Mouse (Mus musculus) frontal cortex, postnatal 10 days (tissue): ENCODE results near the gene Accsl.

Experiments used
- DNase-seq, 2 experiments: peaks; one replicate each; pipeline ENCODE4 v3.0.0; 2022; ENCODE audit warnings: low spot score in 2 of 2, mixed read lengths in 1 of 2

Gene Accsl

DNA sequence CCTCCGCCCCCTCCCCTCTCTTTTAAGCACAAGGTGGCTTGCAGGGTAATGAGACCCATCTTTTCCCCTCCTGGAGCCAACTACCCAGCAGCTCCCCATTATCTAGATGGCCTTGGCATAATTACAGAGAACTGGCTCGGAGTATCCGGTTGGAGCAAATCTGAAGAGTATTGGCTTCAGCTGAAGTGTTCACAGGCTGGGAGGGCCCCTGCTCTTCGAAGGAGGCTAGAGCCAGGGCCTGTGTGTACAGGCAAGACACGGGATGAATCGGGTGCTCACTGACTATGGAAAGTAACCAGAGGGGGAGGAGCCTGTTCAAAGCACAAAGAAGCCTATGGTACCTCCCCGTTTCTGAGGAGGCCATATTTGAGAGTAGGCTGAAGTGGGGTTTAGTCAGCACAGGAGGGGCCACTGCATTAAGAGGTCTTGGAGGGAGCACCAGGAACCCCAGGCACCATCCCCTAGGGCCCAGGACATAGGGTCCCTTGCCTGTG is at the start of gene Accsl:
TSS of gene Accsl (minus strand) at position 51 of the 494 bp plus-strand sequence.
- no peak for DNase-seq

DNA sequence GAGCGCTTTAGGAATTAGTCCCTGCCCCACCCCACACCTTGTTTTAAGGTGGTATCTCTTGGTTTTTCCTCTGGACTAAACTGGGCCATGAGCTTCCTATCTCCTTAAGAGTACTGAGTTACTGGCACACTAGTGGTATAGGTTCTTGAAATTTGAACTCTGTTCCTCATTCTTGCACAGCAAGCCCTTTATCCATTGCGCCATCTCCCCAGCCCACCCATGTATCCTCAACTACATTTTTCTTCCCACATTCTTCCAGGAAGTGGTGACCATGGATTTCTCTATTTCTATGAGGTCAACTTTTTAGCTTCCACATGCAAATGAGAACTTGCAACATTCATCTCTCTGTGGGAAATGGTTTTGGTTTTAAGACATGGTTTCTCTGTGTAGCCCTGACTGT is 44.6 kb upstream of the Accsl start:
- no peak for DNase-seq

DNA sequence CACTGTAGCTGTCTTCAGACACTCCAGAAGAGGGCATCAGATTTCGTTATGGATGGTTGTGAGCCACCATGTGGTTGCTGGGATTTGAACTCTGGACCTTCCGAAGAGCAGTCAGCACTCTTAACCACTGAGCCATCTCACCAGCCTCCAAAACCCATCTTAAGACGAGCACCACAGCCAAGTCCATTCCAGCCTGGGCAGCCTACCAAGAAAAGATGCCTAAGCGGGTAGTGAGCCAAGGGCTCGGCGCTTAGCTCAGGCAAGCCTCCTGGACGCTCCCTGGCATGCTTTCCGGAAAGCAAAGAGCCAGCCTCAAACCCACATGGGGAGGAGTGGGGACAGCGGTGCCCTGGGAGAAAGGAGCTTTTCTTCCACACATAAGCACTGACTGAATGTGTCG is 43.0 kb upstream of the Accsl start:
- peak in 1 of 2 experiments; percentile 48 for DNase-seq

DNA sequence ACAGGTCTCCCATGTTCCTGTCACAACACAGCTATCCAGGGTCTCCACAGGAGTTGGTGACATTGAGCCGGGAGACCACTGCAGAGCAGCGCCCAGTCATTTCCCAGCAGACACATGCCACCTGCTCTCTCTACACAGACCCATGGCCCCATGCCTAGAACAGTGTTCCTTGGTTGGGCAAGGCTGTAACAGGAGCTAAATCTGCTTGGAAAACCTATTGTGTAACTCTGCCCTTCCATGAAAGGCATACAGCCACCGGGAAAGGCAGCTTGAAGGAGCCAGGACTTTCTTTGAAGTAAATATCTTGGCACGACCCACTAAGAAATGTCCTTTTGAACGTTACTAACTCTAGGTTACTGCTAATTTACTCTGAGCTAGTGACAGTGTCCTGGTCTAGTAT is 40.8 kb upstream of the Accsl start:
- no peak for DNase-seq

DNA sequence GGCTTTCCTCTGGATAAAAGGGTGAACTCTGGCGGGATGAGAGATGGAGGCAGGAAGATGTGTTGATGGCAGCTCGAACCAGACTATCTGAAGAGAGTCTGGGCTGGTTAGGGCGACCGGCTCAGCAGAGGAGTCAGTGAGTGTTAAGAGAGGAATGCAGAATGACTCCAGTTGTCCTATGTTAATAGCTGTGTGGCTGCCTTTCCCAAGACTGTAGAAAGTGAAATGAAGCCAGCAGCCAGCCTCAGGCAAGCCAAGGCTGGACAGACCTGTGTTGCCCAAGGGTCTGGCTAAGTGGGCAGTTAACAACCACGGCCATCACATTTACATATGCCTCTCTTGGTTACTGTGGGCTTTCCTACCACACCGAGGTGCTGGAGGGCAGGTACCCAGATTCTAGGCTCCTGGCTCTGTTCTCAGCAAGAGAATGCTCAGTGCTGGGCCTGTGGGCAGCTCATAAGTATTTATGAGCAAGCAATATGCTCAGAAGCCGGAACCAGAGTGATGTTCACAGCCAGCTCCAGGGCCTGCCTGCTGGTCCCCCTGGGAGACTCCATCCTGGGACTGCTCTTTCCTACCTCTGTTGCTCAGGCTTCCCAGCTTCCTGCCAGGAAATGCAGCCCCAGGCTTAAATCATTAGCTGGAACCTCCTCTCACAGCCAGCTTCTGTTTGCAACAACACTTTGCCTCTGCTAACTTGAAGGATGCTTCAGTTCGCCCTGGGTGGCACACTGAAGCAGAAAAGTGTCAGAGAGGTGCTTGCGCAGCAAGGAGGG is 38.8 kb upstream of the Accsl start:
- DNase-seq: no peak

DNA sequence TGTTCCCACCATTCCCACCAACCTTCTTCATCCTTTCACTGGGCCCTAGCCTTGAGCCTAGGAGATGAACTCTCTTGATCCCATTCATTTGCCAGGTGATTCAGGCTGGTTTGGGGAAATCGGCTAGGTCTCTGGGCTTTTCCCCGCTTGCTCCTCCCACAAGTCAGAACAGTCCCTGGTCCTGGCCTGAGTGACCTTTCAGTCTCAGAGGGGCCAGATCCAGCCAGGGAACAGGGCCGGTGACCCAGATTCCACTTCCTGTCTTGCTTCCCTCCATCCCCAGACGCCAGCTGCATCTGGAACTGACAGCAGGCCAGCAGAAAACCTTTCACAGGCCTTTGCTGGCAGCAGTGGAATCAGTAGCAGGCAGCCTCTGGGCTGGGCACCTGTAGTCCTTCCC is 37.4 kb upstream of the Accsl start:
- DNase-seq: no peak

DNA sequence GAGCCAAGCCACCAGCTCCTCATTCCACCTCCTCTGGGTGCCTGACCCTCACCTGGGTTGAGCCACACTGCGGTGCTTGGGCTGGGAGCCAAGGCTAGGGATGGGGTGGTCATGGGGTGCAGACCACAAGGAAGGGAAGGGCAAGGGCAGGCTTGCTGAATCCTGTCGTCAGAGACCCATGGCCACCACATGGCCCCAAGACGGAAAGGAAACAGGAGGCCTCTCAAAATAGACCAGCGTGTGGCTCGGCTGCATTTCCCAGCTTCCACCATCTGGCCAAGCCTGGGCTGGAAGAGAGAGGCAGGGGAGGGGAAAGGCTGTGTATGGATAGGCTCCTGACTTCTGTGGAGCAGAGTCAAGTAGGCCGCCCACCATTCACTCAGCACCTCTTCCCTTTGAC is 34.5 kb upstream of the Accsl start:
- peak in 1 of 2 experiments; percentile 41 for DNase-seq

DNA sequence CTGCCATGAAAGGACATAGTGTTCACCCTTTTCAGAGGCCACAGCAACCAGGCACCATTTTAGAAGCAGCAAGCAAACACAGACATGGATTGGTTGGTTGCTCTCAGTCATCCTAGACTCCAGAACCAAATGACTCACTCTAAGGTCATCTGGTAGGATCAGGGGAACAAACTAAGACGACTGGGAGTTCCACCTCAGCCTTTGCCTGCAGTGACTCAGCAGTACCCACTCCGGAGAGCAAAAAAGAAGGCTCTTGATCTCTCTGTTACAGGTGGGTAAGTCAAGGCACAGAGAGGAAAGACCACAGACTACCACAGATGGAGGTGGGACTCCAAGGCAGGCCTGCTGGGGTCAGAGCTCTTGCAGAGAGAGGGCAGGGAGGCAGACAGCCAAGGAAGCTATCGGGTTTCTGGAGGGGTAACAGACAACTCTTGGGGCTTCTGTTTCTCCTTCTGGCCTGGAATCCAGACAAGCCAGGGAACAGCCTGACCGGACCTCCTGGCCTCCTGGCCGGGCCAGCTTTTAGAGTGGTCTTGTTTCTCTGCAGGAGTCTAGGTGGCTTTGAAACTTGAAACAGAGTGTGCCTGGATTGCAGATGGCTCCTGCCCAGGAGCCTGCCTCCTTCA is 33.8 kb upstream of the Accsl start:
- DNase-seq: no peak

DNA sequence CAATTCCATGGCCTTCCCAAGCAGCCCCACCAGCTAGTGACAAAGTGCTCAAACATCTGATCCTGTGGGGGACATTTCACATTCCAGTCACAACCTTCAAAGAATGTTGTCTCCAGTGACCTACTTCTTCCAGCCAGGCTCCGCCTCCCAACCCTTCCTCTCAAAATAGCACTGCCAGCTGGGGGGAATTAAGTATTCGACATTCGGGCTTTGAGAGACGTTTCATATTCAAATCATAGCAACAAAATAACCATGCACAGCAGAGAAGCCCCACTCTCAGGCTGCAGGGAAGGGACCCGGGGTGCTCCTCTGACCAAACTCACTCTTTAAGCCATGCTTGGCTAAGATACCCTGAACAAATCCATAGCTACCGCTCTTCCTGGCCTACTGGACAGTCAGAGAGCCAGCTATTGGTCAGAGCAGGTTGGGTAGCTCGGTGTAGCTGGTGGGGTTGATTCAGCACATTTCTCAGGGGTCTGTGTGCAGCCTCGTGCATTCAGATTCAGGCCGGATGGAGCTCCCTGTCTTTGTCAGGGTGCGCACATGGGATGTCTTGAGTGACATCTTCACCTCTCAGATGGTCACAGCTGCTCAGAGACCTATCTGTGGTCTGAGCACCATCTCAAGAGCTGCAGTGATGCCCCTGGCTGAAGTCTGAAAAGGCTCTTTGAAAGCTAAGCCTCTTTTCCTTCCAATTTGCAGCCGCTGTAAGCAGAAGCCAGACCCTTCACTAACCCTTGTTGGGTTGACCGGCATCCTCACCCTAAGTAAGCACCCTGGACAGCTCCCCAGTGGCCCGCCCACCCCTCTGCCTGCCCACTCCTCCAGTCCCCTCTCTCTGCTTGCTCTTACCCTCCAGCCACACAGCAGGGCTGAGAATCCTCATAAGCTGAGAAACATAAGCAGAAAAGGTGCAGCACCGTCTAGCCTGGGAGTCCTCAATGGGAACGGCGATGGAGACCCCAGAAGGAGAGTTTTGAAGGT is 30.7 kb upstream of the Accsl start:
- peak in 1 of 2 experiments; percentile 48 for DNase-seq

DNA sequence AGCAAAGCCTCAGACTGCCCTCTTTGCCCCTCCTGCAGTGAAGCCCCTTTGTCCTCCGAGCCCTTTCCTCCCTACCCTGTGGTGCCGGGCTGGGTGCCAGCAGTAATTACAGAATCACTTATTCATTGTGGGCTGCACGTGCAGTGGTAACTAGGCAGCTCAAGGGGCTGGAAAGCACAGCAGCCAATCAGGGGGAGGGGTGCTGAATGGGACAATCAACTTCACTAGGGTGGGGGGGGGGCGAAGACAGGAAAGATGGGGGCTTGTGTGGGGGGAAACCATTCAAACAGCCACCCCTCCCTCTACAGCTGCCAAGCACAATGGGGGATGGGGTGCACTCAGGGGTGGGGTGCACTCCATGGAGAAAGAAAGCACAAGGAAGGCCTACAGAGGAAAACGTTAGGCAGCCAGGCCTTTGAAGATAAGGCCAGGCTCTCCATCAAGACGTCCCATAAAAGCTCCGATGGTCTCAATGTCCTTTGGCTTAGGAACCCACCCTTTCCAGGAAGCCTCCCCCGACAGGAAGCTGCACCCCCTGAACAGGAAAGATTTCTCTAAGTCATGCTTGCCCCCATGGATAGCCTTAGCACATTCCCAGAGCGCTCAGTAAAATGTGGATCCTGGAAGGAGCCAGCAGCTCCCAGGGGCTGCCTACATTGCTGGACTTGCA is 22.8 kb upstream of the Accsl start:
- peak; percentile 90 to 93 for DNase-seq

DNA sequence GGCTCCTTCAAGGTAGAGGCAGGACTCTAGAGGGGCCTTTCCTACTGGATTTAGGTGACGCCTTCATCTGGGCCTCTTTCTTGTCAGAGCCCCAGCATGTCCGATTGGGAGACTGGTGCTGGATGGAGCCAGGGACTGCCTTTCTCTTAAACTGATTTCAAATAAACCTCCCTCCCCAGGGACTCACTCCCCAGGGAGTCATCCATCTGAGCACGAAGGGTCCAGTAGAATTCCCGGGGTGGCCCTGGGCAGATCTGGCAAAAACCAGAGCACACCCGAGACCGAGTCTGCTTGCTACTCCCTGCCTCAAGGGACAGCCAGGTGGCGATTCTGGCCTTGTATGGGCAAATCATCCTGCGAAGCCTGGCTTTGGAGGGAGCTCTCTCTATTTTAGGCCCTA is 21.2 kb upstream of the Accsl start:
- no peak for DNase-seq

DNA sequence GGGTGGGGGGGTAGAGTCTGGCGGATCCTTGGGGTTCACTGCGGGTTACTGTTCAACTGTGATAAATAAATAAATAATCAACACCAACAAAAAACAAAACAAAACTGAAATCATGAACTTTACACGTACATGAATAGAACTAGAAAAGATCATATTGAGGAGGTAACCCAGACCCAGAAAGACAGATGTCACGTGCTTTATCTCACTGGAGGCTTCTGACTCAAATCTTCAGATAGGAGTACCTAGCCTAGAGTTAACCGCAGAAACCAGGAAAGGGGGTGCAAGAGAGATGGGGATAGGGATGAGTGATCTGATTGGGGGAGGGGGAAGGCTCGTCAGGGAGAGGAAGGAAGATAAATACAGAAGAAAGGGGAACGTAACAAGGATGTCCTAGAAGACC is 20.1 kb upstream of the Accsl start:
- DNase-seq: no peak

DNA sequence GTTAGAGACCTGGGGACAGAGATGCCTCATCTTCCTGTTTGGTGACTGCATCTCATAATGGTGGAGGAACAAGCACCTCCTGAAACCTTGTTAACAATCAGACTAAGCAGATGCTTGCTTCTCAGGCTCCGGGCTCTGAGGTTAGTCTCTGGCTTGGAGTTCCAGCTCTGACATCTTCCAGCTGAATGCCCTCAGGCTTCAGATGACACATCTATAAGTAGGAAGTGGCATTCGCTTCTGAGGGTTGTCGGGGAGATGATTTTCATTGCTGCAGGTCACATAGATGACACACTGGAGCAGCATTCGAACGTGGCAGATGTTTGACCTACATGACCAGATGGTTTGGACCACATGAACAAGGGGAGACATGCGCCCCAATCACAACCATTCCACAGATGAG is 19.4 kb upstream of the Accsl start:
- no peak for DNase-seq

DNA sequence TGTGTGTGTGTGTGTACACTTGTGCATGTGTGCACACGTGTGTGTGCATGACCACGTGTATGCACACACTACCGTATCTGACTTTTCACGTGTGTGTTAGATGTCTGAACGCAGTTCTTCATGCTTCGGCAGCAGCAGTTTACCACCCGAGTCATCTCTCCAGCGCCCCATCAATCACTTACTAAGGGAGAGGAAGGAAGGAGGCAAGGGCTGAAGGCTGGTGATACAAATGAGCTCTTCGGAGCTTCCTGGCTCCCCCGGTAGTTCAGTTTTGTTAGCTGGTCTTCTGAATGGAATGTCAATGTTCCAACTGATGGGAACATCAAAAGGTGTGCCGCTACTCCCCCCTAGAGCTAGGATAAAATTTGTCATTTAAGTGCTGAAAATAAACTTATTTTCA is 18.3 kb upstream of the Accsl start:
- no peak for DNase-seq

DNA sequence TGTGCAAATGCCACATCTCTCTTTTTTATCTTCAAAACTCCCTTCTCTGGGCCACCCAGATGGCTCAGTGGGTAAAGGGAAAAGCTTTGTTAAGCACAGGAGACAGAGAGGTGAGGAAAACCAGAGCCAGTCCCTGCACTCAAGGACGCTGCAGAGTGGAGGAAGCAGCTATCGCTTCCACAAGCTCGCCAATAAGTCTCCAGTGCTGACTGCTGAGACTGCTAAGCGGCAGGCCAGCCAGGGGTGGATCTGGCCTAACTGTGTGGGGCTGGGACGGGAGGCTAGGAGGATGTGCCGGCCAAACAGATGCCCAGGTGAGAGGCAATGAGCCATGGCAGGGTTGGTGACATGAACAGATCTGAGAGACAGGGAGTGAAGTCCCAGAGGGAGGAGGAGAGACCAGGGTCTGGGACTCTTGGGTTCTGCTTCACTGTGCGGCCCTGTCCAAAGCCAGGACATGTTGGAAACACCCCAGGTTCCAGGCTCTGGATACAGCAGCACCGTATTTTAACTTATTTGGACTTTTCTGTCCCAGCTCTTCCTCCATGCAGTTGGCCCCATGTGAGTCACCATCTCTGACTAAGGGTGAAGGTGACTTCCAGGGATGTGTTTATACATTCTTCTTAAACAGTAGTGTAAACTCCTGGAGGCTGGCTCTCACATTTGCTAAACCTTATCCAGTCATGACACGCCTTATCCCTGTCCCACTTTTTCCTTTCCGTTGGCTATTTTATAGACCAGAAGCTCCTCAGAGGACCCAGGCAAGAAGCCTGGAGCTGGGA is 17.2 kb upstream of the Accsl start:
- no peak for DNase-seq

DNA sequence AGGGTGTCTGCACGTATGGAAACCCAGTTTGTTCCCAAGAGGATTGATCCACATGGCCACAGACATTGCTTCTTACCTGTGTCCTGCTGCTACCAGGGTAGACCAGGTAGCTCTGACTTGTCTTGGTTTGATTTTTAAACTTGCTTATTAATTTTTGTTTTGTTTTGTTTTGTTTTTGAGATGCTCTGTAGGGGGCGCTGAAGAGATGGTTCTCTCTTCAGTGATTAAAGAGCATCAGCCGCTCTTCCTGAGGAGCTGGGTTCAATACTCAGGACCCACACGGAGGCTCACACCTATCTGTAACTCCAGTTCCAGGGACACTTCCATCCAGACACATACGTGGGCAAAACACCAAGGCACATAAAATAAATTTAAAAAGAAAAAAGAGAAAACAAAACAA is 14.1 kb upstream of the Accsl start:
- no peak for DNase-seq

DNA sequence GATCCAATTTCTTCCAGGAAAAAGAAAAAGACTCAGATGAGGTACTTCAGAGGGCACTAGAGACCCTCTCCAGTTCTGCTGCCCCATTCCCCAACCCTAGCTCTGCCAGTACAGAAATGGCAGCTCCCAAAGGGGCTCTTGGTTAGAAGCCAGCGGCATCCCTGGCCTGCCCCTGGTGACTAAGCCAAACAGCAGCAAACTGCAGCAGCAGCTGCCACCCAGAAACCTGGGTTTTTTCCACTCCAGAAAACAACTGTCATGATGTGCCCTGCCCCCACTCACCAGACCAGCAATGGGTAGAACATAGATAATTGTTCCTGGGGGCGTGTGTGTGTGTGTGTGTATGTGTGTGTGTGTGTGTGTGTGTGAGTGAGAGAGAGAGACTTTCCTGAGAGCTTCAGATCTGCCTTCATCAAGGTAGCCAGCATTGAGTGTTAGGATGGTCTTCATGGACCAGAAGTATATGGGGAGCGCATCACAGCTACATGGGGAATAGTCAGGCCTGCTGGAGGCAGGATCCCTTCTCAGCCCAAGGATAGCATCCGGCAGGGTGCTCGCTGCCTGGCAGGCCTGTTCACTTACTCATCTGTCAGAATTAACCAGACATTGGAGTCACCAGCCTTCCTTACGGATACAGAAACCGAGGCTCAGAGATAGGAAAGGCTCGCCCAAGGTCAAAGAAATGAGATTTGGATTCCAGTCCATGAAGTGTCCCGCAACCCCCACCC is 12.8 kb upstream of the Accsl start:
- DNase-seq: no peak

DNA sequence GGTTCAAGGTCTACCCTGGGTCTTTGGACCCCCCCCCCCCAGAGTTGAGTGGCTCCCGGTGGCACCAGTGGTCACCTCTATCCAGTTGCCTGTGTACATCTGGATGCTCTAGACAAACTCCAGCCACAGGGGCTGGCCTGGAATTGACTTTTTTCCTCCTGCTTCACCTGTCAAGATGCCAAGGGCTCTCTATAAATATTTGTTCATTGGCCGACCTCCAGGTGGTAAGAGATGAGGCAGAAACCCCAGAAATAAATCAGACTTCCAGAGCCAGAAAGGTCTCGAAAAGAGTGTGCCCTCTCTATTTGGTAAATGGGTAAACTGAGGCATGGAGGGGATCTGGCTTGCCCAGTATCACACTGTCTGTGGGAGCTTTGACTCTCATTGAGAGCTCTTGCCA is 12.0 kb upstream of the Accsl start:
- DNase-seq: no peak

DNA sequence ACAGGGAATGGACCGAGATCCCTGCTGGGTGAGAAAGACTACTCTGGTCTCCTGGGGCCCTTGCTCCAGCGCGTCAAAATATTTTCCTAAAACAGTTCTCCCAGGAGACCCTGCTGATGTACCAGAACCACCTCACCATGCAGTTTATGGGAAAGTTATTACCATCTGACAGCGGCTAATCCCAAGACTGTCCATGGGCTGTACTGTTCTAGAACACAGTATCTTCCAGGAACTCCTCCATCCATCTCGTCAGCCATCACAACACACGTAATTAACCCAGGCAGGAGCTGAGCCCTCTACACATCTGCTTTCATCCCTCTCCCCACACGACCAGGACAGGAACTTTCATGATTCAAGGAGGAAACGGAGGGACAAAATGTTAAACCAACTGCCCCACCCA is 11.5 kb upstream of the Accsl start:
- no peak for DNase-seq

DNA sequence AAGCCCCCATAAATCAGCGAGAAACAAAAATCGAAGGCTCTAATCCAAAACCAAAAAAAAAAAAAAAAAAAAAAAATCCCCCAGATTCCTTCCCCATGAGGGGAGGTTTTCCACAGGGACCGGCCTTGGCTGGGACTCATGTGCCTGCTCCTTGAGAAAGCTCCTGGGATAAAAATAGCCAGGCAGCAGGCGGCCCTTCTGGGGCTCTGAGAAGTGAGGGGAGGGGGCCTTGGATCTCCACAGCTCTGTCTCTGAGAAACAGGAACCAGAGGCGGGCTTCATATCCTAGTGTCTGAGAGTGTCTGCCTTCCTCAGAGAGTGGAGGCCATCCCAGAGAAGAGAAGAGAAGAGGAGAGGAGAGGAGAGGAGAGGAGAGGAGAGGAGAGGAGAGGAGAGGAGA is 8.0 kb upstream of the Accsl start:
- no peak for DNase-seq
